Mouse (Mus musculus): ENCODE data around the gene Pld6.

DNA sequence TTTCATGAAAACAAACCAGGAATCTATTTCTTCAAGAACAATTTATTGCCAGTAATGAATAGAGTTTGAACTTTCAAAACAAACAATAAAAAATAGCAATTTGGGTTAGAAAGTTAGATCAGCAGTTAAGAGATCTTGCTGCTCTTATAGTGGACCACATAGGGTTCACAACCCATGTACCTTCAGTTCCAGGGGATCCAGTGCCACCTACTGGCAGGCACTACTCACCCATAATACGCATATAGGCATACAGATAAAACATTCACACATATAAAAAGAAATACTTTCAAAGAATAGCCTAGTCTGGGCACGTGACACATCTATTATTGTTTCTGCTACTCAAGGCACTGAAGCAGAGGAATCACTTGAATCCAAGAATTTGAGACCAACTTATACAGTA lies 40.8 kb downstream of the Pld6 start:
- TF ChIP-seq HCFC1 (IDR thresholded peaks at IDR 0.05; ENCODE audit: low read depth, low read length) = no peak
- TF ChIP-seq CTCF (IDR thresholded peaks at IDR 0.05 in 2 of 3, conservative IDR thresholded peaks at IDR 0.05 in 1 of 3; ENCODE audit: control insufficient read depth in 1 of 3, insufficient read depth in 1 of 3, low read depth in 2 of 3, low read length in 3 of 3, poor library complexity in 1 of 3, severe bottlenecking in 1 of 3) = peak; percentile 61 to 87 (median 71)
- peak in 1 of 2 experiments; percentile 27; a peak in 1 of 4 replicates for TF ChIP-seq EP300 (IDR thresholded peaks at IDR 0.05; ENCODE audit: low read depth in 1 of 2, low read length in 2 of 2)
- TF ChIP-seq POLR2A (IDR thresholded peaks at IDR 0.05; ENCODE audit: control insufficient read depth in 1 of 2, insufficient read depth in 1 of 2, low read depth in 1 of 2, low read length in 2 of 2, poor library complexity in 1 of 2) = no peak
